Mouse (Mus musculus): ENCODE measurements around the gene Gfod1. TPM values are rescaled to one million over a fixed set of nuclear protein-coding genes. Genes with fewer than 3 reads are reported as not detected.
A peak's percentile ranks its signal among the peaks of the same experiment; 100 is the strongest.

The Gfod1 gene
- polyA plus RNA-seq, 1 experiment from 2014 or later = 0.51 TPM

GRCm38 (mm10) chr13:43215994-43216706 lies 87.8 kb downstream of the Gfod1 start:
- Histone ChIP-seq H3K27me3 (replicated peaks) (no peaks in the 10 kb centered on the region), H3K36me3 (no peaks in the 10 kb centered on the region), H3K4me2 (no peak overlapping the region), H3K9ac (no peak overlapping the region), H3K4me3 (no peak overlapping the region), H3K9me3 (no peaks in the 10 kb centered on the region), H3K27ac (replicated peaks) (0 out of 2 replicates have a peak overlapping the region, but pooled peaks have one; percentile 9), H3K4me1 (peaks cover 58% of the 10 kb centered on the region)
- whole genome bisulfite sequencing = 78% methylated on average over 9 of the region's 9 CpGs
- ATAC-seq (ENCODE audit: extremely low read depth, insufficient number of reproducible peaks, low FRiP score, low TSS enrichment) = no peak

- H3K27ac ChIP-seq (replicated peaks) = no peak overlapping the region
- 23% methylated on average over 19 of the region's 19 CpGs for WGBS
- no peaks in the 10 kb centered on the region for H3K27me3 ChIP-seq (replicated peaks)
- H3K9me3 ChIP-seq = no peaks in the 10 kb centered on the region
- H3K9ac ChIP-seq = no peak overlapping the region
- peaks cover 58% of the 10 kb centered on the region for H3K4me1 ChIP-seq
- no peak for ATAC-seq (ENCODE audit: extremely low read depth, insufficient number of reproducible peaks, low FRiP score, low TSS enrichment)
- no peaks in the 10 kb centered on the region for H3K36me3 ChIP-seq
- H3K4me2 ChIP-seq = peak overlapping the region; percentile 42
- H3K4me3 ChIP-seq = no peak overlapping the region; the same call in 1 of the 2 replicates
Observed at GRCm38 (mm10) chr13:43215144-43215993, 88.6 kb downstream of the Gfod1 start.

GRCm38 (mm10) chr13:43212338-43212737 lies 91.6 kb downstream of the Gfod1 start:
- H3K4me1 ChIP-seq = peaks cover 51% of the 10 kb centered on the region

GRCm38 (mm10) chr13:43210956-43211355 lies 93.0 kb downstream of the Gfod1 start:
- ATAC-seq (ENCODE audit: extremely low read depth, insufficient number of reproducible peaks, low FRiP score, low TSS enrichment) = no peak
- Histone ChIP-seq H3K4me3 (no peak overlapping the region), H3K4me1 (peaks cover 44% of the 10 kb centered on the region), H3K27me3 (replicated peaks) (no peaks in the 10 kb centered on the region), H3K36me3 (no peaks in the 10 kb centered on the region), H3K4me2 (no peak overlapping the region), H3K9me3 (no peaks in the 10 kb centered on the region), H3K9ac (no peak overlapping the region), H3K27ac (replicated peaks) (no peak overlapping the region)
- 86% methylated on average over 5 of the region's 5 CpGs for WGBS

More at GRCm38 (mm10) chr13:43212338-43212737, 91.6 kb downstream of the Gfod1 start:
- H3K9me3 ChIP-seq = no peaks in the 10 kb centered on the region
- no peak overlapping the region; the same call in 1 of the 2 replicates for H3K27ac ChIP-seq (replicated peaks)
- no peaks in the 10 kb centered on the region for H3K27me3 ChIP-seq (replicated peaks)
- H3K9ac ChIP-seq = no peak overlapping the region
- ATAC-seq (ENCODE audit: extremely low read depth, insufficient number of reproducible peaks, low FRiP score, low TSS enrichment) = no peak
- WGBS = 43% methylated on average over 7 of the region's 7 CpGs
- H3K4me3 ChIP-seq = no peak overlapping the region
- no peak overlapping the region for H3K4me2 ChIP-seq
- H3K36me3 ChIP-seq = no peaks in the 10 kb centered on the region

GRCm38 (mm10) chr13:43209560-43209959 lies 94.4 kb downstream of the Gfod1 start:
- no peak overlapping the region for H3K4me3 ChIP-seq
- no peak overlapping the region for H3K4me2 ChIP-seq
- H3K4me1 ChIP-seq = peaks cover 38% of the 10 kb centered on the region
- no peaks in the 10 kb centered on the region for H3K27me3 ChIP-seq (replicated peaks)
- WGBS = 71% methylated on average over 5 of the region's 5 CpGs
- H3K36me3 ChIP-seq = no peaks in the 10 kb centered on the region
- no peak for ATAC-seq (ENCODE audit: extremely low read depth, insufficient number of reproducible peaks, low FRiP score, low TSS enrichment)
- H3K9me3 ChIP-seq = no peaks in the 10 kb centered on the region
- H3K9ac ChIP-seq = no peak overlapping the region
- no peak overlapping the region for H3K27ac ChIP-seq (replicated peaks)

- H3K4me3 ChIP-seq = no peak overlapping the region
- ATAC-seq (ENCODE audit: extremely low read depth, insufficient number of reproducible peaks, low FRiP score, low TSS enrichment) = no peak
Observed at GRCm38 (mm10) chr13:43208914-43209439, 95.0 kb downstream of the Gfod1 start.

GRCm38 (mm10) chr13:43206118-43206683 lies 97.8 kb downstream of the Gfod1 start:
- peaks cover 40% of the 10 kb centered on the region for H3K4me1 ChIP-seq
- H3K4me2 ChIP-seq = no peak overlapping the region
- H3K36me3 ChIP-seq = no peaks in the 10 kb centered on the region
- H3K27me3 ChIP-seq (replicated peaks) = no peaks in the 10 kb centered on the region
- ATAC-seq (ENCODE audit: extremely low read depth, insufficient number of reproducible peaks, low FRiP score, low TSS enrichment) = no peak
- no peak overlapping the region for H3K4me3 ChIP-seq
- no peaks in the 10 kb centered on the region for H3K9me3 ChIP-seq
- 90% methylated on average over 12 of the region's 12 CpGs for WGBS
- H3K27ac ChIP-seq (replicated peaks) = no peak overlapping the region
- no peak overlapping the region for H3K9ac ChIP-seq

More at GRCm38 (mm10) chr13:43208914-43209439, 95.0 kb downstream of the Gfod1 start:
- Histone ChIP-seq H3K9me3 (no peaks in the 10 kb centered on the region), H3K4me2 (no peak overlapping the region), H3K27ac (replicated peaks) (no peak overlapping the region), H3K36me3 (no peaks in the 10 kb centered on the region), H3K27me3 (replicated peaks) (no peaks in the 10 kb centered on the region), H3K9ac (no peak overlapping the region), H3K4me1 (peaks cover 43% of the 10 kb centered on the region)
- 38% methylated on average over 16 of the region's 16 CpGs for WGBS

GRCm38 (mm10) chr13:43203641-43204040 lies 100.3 kb downstream of the Gfod1 start:
- 40% methylated on average over 5 of the region's 5 CpGs for WGBS
- peak overlapping the region; percentile 22; the same call in 1 of the 2 replicates for H3K27ac ChIP-seq (replicated peaks)
- H3K4me1 ChIP-seq = peaks cover 32% of the 10 kb centered on the region
- H3K4me2 ChIP-seq = no peak overlapping the region
- no peaks in the 10 kb centered on the region for H3K9me3 ChIP-seq
- H3K27me3 ChIP-seq (replicated peaks) = peaks cover 18% of the 10 kb centered on the region
- no peak for ATAC-seq (ENCODE audit: extremely low read depth, insufficient number of reproducible peaks, low FRiP score, low TSS enrichment)
- H3K36me3 ChIP-seq = peaks cover 7% of the 10 kb centered on the region; the same call in 1 of the 2 replicates
- H3K9ac ChIP-seq = no peak overlapping the region
- no peak overlapping the region for H3K4me3 ChIP-seq

- peaks cover 22% of the 10 kb centered on the region for H3K27me3 ChIP-seq (replicated peaks)
- ATAC-seq (ENCODE audit: extremely low read depth, insufficient number of reproducible peaks, low FRiP score, low TSS enrichment) = no peak
- H3K4me3 ChIP-seq = no peak overlapping the region
- H3K9ac ChIP-seq = no peak overlapping the region
- H3K36me3 ChIP-seq = peaks cover 7% of the 10 kb centered on the region; the same call in 1 of the 2 replicates
- no peaks in the 10 kb centered on the region for H3K9me3 ChIP-seq
- H3K4me1 ChIP-seq = peaks cover 30% of the 10 kb centered on the region
- H3K4me2 ChIP-seq = no peak overlapping the region
- 64% methylated on average over 7 of the region's 7 CpGs for WGBS
- peak overlapping the region; percentile 22; the same call in 1 of the 2 replicates for H3K27ac ChIP-seq (replicated peaks)
Observed at GRCm38 (mm10) chr13:43203234-43203633, 100.7 kb downstream of the Gfod1 start.

- Histone ChIP-seq H3K9ac (no peak overlapping the region), H3K4me3 (no peak overlapping the region), H3K9me3 (no peaks in the 10 kb centered on the region), H3K27me3 (replicated peaks) (peaks cover 26% of the 10 kb centered on the region), H3K4me1 (peaks cover 37% of the 10 kb centered on the region), H3K27ac (replicated peaks) (no peak overlapping the region), H3K4me2 (no peak overlapping the region), H3K36me3 (peaks cover 7% of the 10 kb centered on the region; the same call in 1 of the 2 replicates)
- WGBS = 78% methylated on average over 10 of the region's 10 CpGs
- ATAC-seq (ENCODE audit: extremely low read depth, insufficient number of reproducible peaks, low FRiP score, low TSS enrichment) = no peak
Observed at GRCm38 (mm10) chr13:43202351-43202750, 101.6 kb downstream of the Gfod1 start.

GRCm38 (mm10) chr13:43201033-43201432 lies 102.9 kb downstream of the Gfod1 start:
- Histone ChIP-seq H3K4me2 (peak overlapping the region; percentile 13; the same call in 1 of the 2 replicates), H3K27me3 (replicated peaks) (peaks cover 26% of the 10 kb centered on the region), H3K4me3 (no peak overlapping the region), H3K36me3 (peaks cover 7% of the 10 kb centered on the region; the same call in 1 of the 2 replicates), H3K9ac (no peak overlapping the region), H3K27ac (replicated peaks) (no peak overlapping the region), H3K4me1 (peaks cover 48% of the 10 kb centered on the region), H3K9me3 (no peaks in the 10 kb centered on the region)
- WGBS = 31% methylated on average over 22 of the region's 22 CpGs
- no peak for ATAC-seq (ENCODE audit: extremely low read depth, insufficient number of reproducible peaks, low FRiP score, low TSS enrichment)
